Mouse (Mus musculus) layer of hippocampus, adult 9-11 months (tissue): Measurements from ENCODE around the gene Krt82.
"Not testable (repeated sequence)": the region's sequence is repeated elsewhere in the genome, so short reads cannot be mapped to it uniquely, and the experiment has no call there.

Experiments used
- DNase-seq: peaks from one replicate; pipeline ENCODE4 v3.0.0; 2022

Krt82 gene

GRCm38 (mm10) chr15:101550567-101550966, at the start of gene Krt82:
Gene Krt82, minus strand, starts transcription at chr15:101550667.
- no peak for DNase-seq

DNA sequence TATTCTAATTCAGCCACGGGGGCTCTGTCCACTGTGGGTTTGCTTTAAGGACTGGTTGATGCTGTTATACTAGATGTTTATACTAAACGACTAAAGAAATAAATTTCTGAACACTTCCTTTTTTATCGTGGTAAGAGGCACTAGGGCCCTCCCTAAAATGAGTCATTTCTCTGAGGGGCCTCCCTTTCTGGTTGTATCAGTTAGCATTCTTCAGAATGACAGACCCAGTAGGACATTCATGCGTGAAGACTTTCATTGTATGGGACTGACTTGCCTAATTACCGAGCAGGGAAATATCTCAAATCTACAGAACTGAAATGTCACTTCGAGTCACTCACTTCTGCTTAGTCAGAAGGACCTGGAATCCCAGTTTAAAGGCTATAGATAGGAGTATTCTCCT, 48.7 kb upstream of the Krt82 start:
- no peak for DNase-seq

GRCm38 (mm10) chr15:101588216-101588615, 37.7 kb upstream of the Krt82 start:
- no peak for DNase-seq

- peak; percentile 22 for DNase-seq
Observed at GRCm38 (mm10) chr15:101584456-101584855, 34.0 kb upstream of the Krt82 start.

DNA sequence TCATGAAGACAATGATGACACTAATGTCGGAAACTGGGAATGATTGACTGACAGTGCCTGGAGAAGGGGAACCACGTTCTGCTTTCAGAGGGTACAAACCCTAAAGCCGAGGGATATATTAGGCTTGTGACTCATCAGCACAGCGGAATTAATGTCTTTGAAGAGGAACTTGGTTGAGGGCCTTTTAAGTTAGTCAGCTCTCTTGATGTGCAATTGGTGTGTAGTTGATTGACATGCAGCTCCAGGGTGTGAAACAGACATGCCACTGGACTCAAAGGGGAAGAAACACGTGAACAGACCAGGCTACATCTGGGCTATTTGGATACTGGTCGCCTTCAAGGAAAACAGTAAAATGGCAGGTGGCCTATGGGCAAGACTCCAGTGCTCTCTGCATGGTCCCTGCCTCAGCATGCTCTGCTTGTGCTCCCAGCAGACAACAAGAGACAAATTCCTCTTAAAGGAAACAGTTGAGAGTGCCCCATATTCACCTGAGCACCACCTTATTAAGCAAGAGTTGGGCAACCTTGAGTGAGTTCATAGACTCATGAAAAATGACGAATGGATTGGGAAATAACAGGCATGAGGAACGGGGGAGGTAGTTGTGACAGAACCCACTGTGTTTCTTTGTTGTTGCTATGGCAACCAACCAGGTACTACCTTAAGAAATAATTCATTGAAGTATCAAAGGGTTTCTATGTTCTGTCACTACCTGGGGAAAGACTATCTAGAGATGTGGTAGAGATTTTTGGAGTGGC, 32.9 kb upstream of the Krt82 start:
- peak; percentile 30 for DNase-seq

DNA sequence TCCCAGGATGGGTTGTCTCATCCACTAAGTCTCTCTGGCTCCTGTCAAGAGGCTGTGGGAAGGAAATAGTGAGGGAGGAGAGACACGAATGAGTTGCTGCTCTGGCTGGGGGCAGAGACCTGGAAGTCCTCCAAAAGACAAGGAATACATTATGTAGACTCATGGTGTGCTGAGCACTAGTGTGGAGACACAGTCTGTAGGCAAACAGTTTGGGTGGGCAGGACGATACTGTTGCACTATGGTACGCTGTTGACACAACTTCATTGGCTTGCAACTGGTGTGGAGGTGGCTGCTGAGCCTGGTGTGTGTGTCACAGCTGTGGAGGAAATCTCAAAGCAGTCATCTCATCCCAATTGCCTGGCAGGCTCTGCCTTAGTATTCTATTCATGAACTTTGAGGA, 31.2 kb upstream of the Krt82 start:
- no peak for DNase-seq

- no peak for DNase-seq
Observed at GRCm38 (mm10) chr15:101575506-101575905, 25.0 kb upstream of the Krt82 start.

DNA sequence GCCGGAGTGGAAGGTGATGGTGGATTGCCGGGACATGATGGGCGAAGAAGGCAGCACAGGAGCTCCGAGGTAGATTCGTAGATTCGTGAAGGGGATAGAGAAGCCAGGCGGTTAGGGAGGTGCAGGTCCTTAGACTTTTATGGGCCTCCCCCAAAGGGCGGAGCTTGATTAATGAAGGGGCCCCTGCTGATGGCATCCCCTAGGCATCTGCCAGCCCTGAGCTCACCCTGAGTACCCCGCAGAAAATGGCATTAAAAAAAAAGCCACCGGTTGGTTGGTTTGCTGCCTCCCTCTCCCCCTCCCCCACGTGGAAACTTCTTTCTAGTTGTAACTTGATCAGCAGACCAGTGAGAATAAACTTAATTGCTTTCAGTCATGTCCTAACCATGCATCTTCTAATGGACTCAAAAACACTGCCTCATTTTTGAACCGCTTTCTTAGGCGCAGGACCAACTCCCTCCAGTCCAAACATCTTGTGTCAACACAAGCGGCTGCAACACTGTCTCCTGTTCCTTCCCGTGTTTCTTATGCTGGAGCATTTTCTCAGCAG, 23.4 kb upstream of the Krt82 start, which contains the start of gene Krt75:
Krt75 (minus strand) TSS at position 109 of the 550 bp plus-strand sequence.
- no peak for DNase-seq

DNA sequence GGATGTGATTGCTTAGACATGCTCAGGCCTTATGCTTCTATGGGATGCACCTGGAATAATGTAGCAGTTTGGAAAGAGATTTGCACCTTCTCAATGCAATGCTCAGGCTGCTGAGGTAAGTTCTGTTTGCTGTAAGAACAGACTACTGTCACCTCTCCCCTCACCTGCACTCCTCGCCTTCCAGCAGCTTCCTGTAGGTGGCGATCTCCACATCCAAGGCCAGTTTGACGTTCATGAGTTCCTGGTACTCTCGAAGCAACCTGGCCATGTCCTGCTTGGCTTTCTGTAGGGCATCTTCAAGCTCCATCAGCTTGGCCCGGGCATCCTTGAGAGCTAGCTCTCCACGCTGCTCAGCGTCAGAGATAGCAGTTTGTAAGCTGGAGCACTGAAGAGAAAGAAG, 17.3 kb upstream of the Krt82 start:
- no peak for DNase-seq

DNA sequence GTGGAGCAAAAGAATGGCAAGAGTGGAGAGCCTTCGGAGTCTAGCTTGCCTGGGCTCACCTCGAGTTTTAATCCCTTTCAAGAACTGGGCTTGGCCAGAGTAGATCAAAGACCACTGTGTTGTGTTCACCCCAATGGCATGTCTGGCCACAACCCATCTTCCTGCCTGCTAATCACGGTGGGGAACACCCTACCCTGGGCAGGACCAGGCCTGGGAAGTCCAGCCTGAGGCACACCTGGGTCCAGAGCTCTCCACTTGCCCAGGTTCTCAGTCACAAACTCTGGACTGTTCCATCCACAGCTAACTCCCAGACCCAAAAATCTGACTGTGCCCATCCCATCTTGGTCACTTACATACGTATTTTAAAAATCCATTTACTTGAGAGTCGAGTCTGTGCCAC, 12.4 kb upstream of the Krt82 start, which contains the start of gene Krt90:
Krt90 (minus strand) TSS at position 101 of the 400 bp plus-strand sequence.
- no peak for DNase-seq

- DNase-seq = no peak
Observed at GRCm38 (mm10) chr15:101558034-101558646, 7.7 kb upstream of the Krt82 start.

DNA sequence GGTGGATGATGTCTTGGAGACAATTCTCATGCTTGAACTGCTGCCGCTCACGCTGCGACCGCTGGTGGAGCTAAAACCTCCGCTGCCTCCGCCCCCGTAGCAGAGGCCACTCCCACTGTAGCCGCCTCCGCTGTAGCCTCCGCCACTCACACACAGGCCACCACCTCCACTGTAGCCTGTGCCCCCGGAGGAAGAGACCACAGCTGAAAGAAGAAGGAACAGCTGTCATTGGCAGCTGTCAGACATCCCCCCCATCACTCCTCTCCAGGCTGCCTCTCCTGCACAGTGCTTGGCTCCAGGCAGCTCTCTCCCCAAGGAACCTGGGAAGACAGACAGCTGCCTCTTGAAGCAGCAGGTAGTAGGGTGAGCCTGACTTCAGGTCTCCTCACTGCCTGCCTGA, 2.7 kb upstream of the Krt82 start:
- DNase-seq = peak; percentile 23

GRCm38 (mm10) chr15:101552188-101552587, 1.7 kb upstream of the Krt82 start:
- peak; percentile 20 for DNase-seq

GRCm38 (mm10) chr15:101544478-101544877, 6.0 kb downstream of the Krt82 start:
- no peak for DNase-seq

- no peak for DNase-seq
Observed at GRCm38 (mm10) chr15:101542543-101542942, 7.9 kb downstream of the Krt82 start.

GRCm38 (mm10) chr15:101538580-101538900, 11.9 kb downstream of the Krt82 start:
- DNase-seq = no peak

GRCm38 (mm10) chr15:101537864-101538579, 12.4 kb downstream of the Krt82 start:
- no peak for DNase-seq

DNA sequence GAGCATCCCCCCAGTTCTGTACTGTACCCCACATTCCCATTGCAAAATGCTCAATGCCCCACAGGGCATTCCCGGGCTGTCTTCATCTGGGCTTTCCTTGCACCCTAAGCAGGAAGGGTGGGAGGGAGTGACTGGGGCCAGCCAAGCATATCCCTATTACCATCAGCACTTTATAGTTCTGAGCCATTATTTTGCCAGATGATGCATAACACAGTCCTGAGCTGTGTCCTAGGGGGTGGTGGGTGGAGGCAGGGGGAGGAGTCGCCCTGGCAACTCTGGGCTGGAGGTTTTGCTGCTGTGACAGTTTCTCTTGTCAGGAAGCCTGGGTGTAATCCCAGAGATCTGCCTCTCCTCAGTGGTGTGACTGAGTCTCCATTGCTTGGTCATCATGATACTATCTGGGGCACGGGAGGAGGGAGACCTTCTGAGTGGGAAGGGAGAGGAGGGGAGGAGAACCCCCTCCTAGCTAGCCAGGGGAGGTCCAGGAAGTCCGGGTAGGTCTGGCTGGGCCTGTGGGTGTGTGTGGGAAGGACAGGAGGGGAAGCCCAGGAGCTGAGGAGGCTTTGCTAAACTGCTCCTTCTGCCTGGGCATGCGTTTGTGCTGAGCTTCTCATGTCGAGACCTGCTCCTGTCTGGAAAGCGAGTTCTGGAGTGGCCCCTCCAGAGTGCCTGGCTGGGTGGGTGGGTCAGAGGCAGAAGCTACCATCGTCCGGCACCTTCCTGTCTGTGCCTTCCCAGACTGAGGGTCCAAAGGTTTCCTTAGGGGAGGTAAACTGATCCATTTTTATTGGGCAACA, 14.2 kb downstream of the Krt82 start:
- DNase-seq = no peak

DNA sequence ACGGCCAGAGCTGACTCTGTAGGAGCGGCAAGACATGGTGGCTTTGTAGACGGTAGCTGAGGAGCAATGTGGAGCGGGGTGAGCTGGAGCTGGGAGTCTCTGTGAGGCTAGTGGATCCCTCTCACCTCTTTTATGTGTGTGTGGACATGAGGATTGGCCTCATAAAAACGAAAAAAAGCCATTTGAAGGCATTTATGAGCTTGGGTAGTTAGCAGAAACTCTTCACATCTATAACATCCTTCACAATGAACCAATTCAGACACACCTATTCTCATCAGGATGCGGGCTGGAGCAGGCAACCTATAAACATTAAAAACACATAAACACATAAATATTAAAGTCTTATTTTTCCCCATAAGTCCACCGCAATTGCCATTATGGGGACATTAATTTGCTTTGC, 17.7 kb downstream of the Krt82 start, which contains the start of gene Krt84:
Krt84 (minus strand) TSS at position 101 of the 400 bp plus-strand sequence.
- DNase-seq = no peak

DNA sequence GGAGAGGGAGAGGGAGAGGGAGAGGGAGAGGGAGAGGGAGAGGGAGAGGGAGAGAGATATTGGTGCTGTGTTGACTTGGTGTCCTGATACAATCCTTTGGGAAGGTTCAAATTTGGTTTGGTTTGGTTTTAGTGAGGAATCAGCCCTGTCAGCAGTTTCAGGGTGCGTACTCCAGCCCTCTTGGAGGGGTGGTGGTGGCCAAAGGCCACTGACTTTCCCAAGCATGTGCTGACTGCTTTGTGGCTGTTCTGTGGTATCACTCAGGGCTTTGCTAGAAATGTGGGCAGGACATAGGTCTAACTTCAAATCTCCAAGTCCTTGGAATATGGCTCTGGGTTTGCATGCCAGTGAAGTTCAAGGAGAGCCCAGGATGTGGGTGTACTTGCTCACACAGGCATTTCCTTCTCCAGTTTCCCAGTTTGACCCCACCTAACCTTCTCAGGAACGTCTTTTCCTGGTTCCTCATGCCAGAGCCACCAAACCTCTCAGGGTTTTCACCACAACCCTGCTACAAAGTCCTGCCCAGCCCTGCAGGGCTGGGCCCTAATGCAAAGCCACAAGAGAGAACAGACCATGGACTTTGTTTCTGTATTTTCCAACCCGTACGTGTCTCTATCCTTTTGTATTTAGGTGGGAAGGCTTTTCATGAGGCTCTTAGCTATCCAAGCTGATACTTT, 27.8 kb downstream of the Krt82 start:
- no peak for DNase-seq

DNA sequence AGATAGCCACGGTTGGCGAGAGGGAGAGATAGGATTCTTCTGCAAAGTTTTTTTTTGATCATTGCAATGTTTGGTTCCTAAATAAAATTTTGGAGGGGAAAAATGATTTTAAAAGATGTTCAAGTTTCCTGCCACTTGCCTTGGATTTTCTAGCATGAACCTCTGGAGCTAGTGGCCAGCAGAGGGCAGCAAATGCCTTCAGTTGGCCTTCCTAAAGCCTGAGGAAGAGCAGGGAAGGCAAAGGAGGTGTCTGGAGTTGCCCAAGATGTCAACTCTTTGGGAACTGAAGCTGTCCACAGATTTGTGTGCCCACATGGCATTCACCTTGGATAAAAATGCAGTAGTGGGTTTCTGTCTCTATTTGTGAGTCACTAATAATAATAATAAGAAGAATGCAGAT, 30.7 kb downstream of the Krt82 start:
- peak; percentile 58 for DNase-seq

DNA sequence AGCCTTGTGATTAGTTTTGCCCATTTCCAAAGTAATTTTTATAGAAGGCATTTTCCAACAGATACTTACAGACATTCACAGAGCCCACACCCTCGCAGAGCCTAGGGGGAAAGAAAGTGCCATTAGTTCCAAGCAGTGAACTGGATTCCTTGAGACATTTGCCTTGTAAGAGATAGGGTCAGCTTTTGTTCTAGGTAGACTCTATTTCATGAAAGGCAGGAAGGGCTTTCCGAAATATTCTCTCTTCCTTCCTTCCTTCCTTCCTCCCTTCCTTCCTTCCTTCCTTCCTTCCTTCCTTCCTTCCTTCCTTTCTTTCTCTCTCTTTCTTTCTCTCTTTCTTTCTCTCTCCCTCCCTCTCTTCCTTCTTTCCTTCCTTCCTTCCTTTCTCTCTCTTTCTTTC, 33.3 kb downstream of the Krt82 start, which contains the start of gene Gm49425:
Gm49425 (minus strand) TSS at position 101 of the 400 bp plus-strand sequence.
- not testable (repeated sequence) for DNase-seq
